Comparison of ENCODE assay signal across 9 mouse cellular contexts in genomic region chr13:21996840-21997185, GRCm38 (mm10). TPM values are rescaled to one million over a fixed set of nuclear protein-coding genes. Genes with fewer than 3 reads are reported as not detected.
DNase-seq lines count a peak whose midpoint lies in the region; ATAC-seq and TF ChIP-seq lines count a peak whose summit lies in the region.
"Had no signal": no experiment of that assay in that cellular context is flagged by ENCODE, and none has a peak within 500 bp of the region (broad histone marks: within the 10 kb centered on the region; RNA-seq: fewer than 3 reads in every experiment).

No protein-coding gene starts in this region.

- peaks cover 82% of the 10 kb centered on the region for H3K27me3 ChIP-seq in kidney, postnatal 0 days (ENCODE audit: insufficient read depth, low read length)
- H3K27me3 ChIP-seq in kidney, adult 2 months (replicated peaks; ENCODE audit: control insufficient read depth, insufficient read depth, low read length), result peaks cover 10% of the 10 kb centered on the region
- H3K27me3 ChIP-seq in embryonic facial prominence, embryonic 11.5 days (ENCODE audit: control insufficient read depth, insufficient read depth, low read length), result peaks cover 41% of the 10 kb centered on the region
- peaks cover 83% of the 10 kb centered on the region for H3K27me3 ChIP-seq in intestine, embryonic 14.5 days (replicated peaks; ENCODE audit: control insufficient read depth, insufficient read depth, low read length)
- peaks cover 79% of the 10 kb centered on the region for H3K27me3 ChIP-seq in neural tube, embryonic 12.5 days (replicated peaks)

- TF ChIP-seq POLR2A in kidney, adult 2 months (IDR thresholded peaks at IDR 0.05; ENCODE audit: low read depth, low read length), result no peak

- H3K9ac ChIP-seq in kidney, postnatal 0 days (ENCODE audit: low read depth, low read length), result no peak overlapping the region
- no peak overlapping the region for H3K9ac ChIP-seq in embryonic facial prominence, embryonic 11.5 days (replicated peaks; ENCODE audit: low read length)
- H3K9ac ChIP-seq in intestine, embryonic 14.5 days (ENCODE audit: low read length), result no peak overlapping the region
- no peak overlapping the region for H3K9ac ChIP-seq in neural tube, embryonic 12.5 days

- no peak overlapping the region for H3K27ac ChIP-seq in kidney, postnatal 0 days
- H3K27ac ChIP-seq in kidney, adult 2 months (ENCODE audit: insufficient read depth, low read depth, low read length), result no peak overlapping the region
- H3K27ac ChIP-seq in embryonic facial prominence, embryonic 11.5 days (replicated peaks; ENCODE audit: low read depth, low read length), result no peak overlapping the region
- H3K27ac ChIP-seq in intestine, embryonic 14.5 days (ENCODE audit: low read depth), result no peak overlapping the region
- H3K27ac ChIP-seq in neural tube, embryonic 12.5 days, result no peak overlapping the region

- no peak for TF ChIP-seq CTCF in kidney, postnatal 0 days (IDR thresholded peaks at IDR 0.05; ENCODE audit: low read depth)
- no peak for TF ChIP-seq CTCF in kidney, adult 2 months (conservative IDR thresholded peaks at IDR 0.05; ENCODE audit: insufficient read depth, insufficient read length, low read depth, low read length)

- H3K9me3 ChIP-seq in kidney, postnatal 0 days (replicated peaks; ENCODE audit: low read length), result no peaks in the 10 kb centered on the region
- no peaks in the 10 kb centered on the region for H3K9me3 ChIP-seq in embryonic facial prominence, embryonic 11.5 days (replicated peaks; ENCODE audit: control insufficient read depth, low read length)
- no peaks in the 10 kb centered on the region for H3K9me3 ChIP-seq in intestine, embryonic 14.5 days (ENCODE audit: control insufficient read depth, low read length)
- H3K9me3 ChIP-seq in neural tube, embryonic 12.5 days, result no peaks in the 10 kb centered on the region

- no peak for DNase-seq in kidney, postnatal 0 days (ENCODE audit: low spot score)
- DNase-seq in kidney, adult 2 months, result no peak
- DNase-seq in embryonic facial prominence, embryonic 11.5 days (ENCODE audit: low spot score), result no peak
- peak; percentile 79 for DNase-seq in intestine, embryonic 14.5 days (ENCODE audit: low spot score)
- no peak for DNase-seq in adrenal gland, postnatal 36 days
- DNase-seq in right cerebral cortex, postnatal 4 days, result no peak
- DNase-seq in adrenal gland, postnatal 10 days, result no peak

- H3K4me1 ChIP-seq in kidney, postnatal 0 days (replicated peaks; ENCODE audit: insufficient read depth, low read length), result 0 out of 2 replicates have a peak, but pooled peaks cover 9% of the 10 kb centered on the region
- no peaks in the 10 kb centered on the region for H3K4me1 ChIP-seq in kidney, adult 2 months (ENCODE audit: control insufficient read depth, insufficient read depth, low read length)
- no peaks in the 10 kb centered on the region for H3K4me1 ChIP-seq in embryonic facial prominence, embryonic 11.5 days (ENCODE audit: control insufficient read depth, insufficient read depth, low read length)
- H3K4me1 ChIP-seq in intestine, embryonic 14.5 days (replicated peaks; ENCODE audit: control insufficient read depth, insufficient read depth, low read length), result no peaks in the 10 kb centered on the region
- H3K4me1 ChIP-seq in neural tube, embryonic 12.5 days, result peaks cover 4% of the 10 kb centered on the region; the same call in 1 of the 2 replicates

- no peak for ATAC-seq in kidney, postnatal 0 days (replicated peaks; ENCODE audit: low FRiP score, low read depth)
- ATAC-seq in embryonic facial prominence, embryonic 11.5 days (replicated peaks; ENCODE audit: insufficient number of reproducible peaks, low FRiP score, low TSS enrichment, low read depth), result no peak
- no peak for ATAC-seq in intestine, embryonic 14.5 days (replicated peaks; ENCODE audit: low FRiP score, low TSS enrichment, low read depth)
- ATAC-seq in neural tube, embryonic 12.5 days (ENCODE audit: low FRiP score, low read depth), result no peak

- H3K4me3 ChIP-seq in kidney, postnatal 0 days (replicated peaks; ENCODE audit: low read depth, low read length), result no peak overlapping the region
- H3K4me3 ChIP-seq in kidney, adult 2 months (ENCODE audit: insufficient read depth, low read depth, low read length), result no peak overlapping the region
- H3K4me3 ChIP-seq in embryonic facial prominence, embryonic 11.5 days (ENCODE audit: low read depth, low read length), result peak overlapping the region; percentile 21
- H3K4me3 ChIP-seq in intestine, embryonic 14.5 days (ENCODE audit: low read depth, low read length), result peak overlapping the region; percentile 32
- peak overlapping the region; percentile 20 for H3K4me3 ChIP-seq in neural tube, embryonic 12.5 days

- no peaks in the 10 kb centered on the region for H3K36me3 ChIP-seq in kidney, postnatal 0 days (ENCODE audit: insufficient read depth, low read length)
- H3K36me3 ChIP-seq in kidney, adult 2 months (ENCODE audit: control insufficient read depth, insufficient read depth, low read length), result no peaks in the 10 kb centered on the region
- no peaks in the 10 kb centered on the region for H3K36me3 ChIP-seq in embryonic facial prominence, embryonic 11.5 days (replicated peaks; ENCODE audit: control insufficient read depth, insufficient read depth, low read depth, low read length)
- H3K36me3 ChIP-seq in intestine, embryonic 14.5 days (ENCODE audit: control insufficient read depth, insufficient read depth, low read length), result no peaks in the 10 kb centered on the region
- H3K36me3 ChIP-seq in neural tube, embryonic 12.5 days, result no peaks in the 10 kb centered on the region

- peak overlapping the region; percentile 30; the same call in 1 of the 2 replicates for H3K4me2 ChIP-seq in kidney, postnatal 0 days (ENCODE audit: low read length)
- peak overlapping the region; percentile 22 for H3K4me2 ChIP-seq in embryonic facial prominence, embryonic 11.5 days (ENCODE audit: low read depth, low read length)
- H3K4me2 ChIP-seq in intestine, embryonic 14.5 days (ENCODE audit: low read length), result peak overlapping the region; percentile 43
- peak overlapping the region; percentile 50 for H3K4me2 ChIP-seq in neural tube, embryonic 12.5 days (replicated peaks)

- WGBS in kidney, postnatal 0 days, result 2% methylated on average over 13 of the region's 13 CpGs
- 8% methylated on average over 13 of the region's 13 CpGs for WGBS in kidney, adult 2 months
- under 1% methylated on average over 13 of the region's 13 CpGs for WGBS in embryonic facial prominence, embryonic 11.5 days
- WGBS in intestine, embryonic 14.5 days, result 2% methylated on average over 13 of the region's 13 CpGs
- WGBS in neural tube, embryonic 12.5 days, result under 1% methylated on average over 13 of the region's 13 CpGs

RNA-seq across cellular contexts. Expression of gene Prss16, which starts 12.7 kb away (rescaled TPM):
- 0.21 and 0.60 TPM in 2 replicates for polyA plus RNA-seq in kidney, postnatal 0 days (2015; fragmentation: Nextera tagmentation; extraction: Ambion mirVana)
- 0.22 TPM in 1 of 2 replicates, not detected in the other for polyA plus RNA-seq in kidney, adult 2 months (2012; rRNA removed)
- 0.25 and 0.50 TPM in 2 replicates for polyA plus RNA-seq in embryonic facial prominence, embryonic 11.5 days (2014; fragmentation: Nextera tagmentation; extraction: Ambion mirVana)
- polyA plus RNA-seq in intestine, embryonic 14.5 days (2014; fragmentation: Nextera tagmentation; extraction: Ambion mirVana), result 0.46 and 1.1 TPM in 2 replicates
- polyA plus RNA-seq in neural tube, embryonic 12.5 days (2016; fragmentation: Nextera tagmentation; extraction: Ambion mirVana), result 0.41 TPM in 1 of 2 replicates, not detected in the other
- total RNA-seq in adrenal gland, postnatal 36 days (2021), result under 1 TPM in 1 of 2 experiments, not detected in 1; 0.53 TPM
- not detected for total RNA-seq in adrenal gland, postnatal 10 days (2021)

RNA-seq across cellular contexts. Expression of gene Pom121l2, which starts 15.8 kb away (rescaled TPM):
- polyA plus RNA-seq in kidney, postnatal 0 days (2015; fragmentation: Nextera tagmentation; extraction: Ambion mirVana), result not detected in 2 replicates
- polyA plus RNA-seq in kidney, adult 2 months (2012; rRNA removed), result 0.04 and 0.06 TPM in 2 replicates
- polyA plus RNA-seq in embryonic facial prominence, embryonic 11.5 days (2014; fragmentation: Nextera tagmentation; extraction: Ambion mirVana), result 0.24 TPM in 1 of 2 replicates, not detected in the other
- polyA plus RNA-seq in intestine, embryonic 14.5 days (2014; fragmentation: Nextera tagmentation; extraction: Ambion mirVana), result not detected in 2 replicates
- polyA plus RNA-seq in neural tube, embryonic 12.5 days (2016; fragmentation: Nextera tagmentation; extraction: Ambion mirVana), result not detected in 2 replicates
- not detected for total RNA-seq in adrenal gland, postnatal 36 days (2021)
- total RNA-seq in adrenal gland, postnatal 10 days (2021), result not detected
- total RNA-seq: hematopoietic stem cell, adult 5-6 weeks had no signal

RNA-seq across cellular contexts. Expression of gene Hist1h2ah, which starts 38.6 kb away (rescaled TPM):
- 4.0 and 4.5 TPM in 2 replicates for polyA plus RNA-seq in kidney, postnatal 0 days (2015; fragmentation: Nextera tagmentation; extraction: Ambion mirVana)
- polyA plus RNA-seq in kidney, adult 2 months (2012; rRNA removed), result 0.95 and 3.4 TPM in 2 replicates
- polyA plus RNA-seq in embryonic facial prominence, embryonic 11.5 days (2014; fragmentation: Nextera tagmentation; extraction: Ambion mirVana), result 4.2 and 20.5 TPM in 2 replicates
- polyA plus RNA-seq in intestine, embryonic 14.5 days (2014; fragmentation: Nextera tagmentation; extraction: Ambion mirVana), result 11.8 and 19.7 TPM in 2 replicates
- polyA plus RNA-seq in neural tube, embryonic 12.5 days (2016; fragmentation: Nextera tagmentation; extraction: Ambion mirVana), result 3.3 and 13.9 TPM in 2 replicates
- total RNA-seq in adrenal gland, postnatal 36 days (2021), result 10 to 100 TPM; 58.6 to 69.2 TPM
- total RNA-seq in adrenal gland, postnatal 10 days (2021), result 100 to 1,000 TPM; 239 to 319 TPM

RNA-seq across cellular contexts. Expression of gene Hist1h2bk, which starts 38.9 kb away (rescaled TPM):
- polyA plus RNA-seq in kidney, postnatal 0 days (2015; fragmentation: Nextera tagmentation; extraction: Ambion mirVana), result 4.0 and 4.8 TPM in 2 replicates
- polyA plus RNA-seq in kidney, adult 2 months (2012; rRNA removed), result 4.2 and 6.0 TPM in 2 replicates
- 15.9 and 24.3 TPM in 2 replicates for polyA plus RNA-seq in embryonic facial prominence, embryonic 11.5 days (2014; fragmentation: Nextera tagmentation; extraction: Ambion mirVana)
- polyA plus RNA-seq in intestine, embryonic 14.5 days (2014; fragmentation: Nextera tagmentation; extraction: Ambion mirVana), result 5.2 and 7.5 TPM in 2 replicates
- 5.2 and 9.5 TPM in 2 replicates for polyA plus RNA-seq in neural tube, embryonic 12.5 days (2016; fragmentation: Nextera tagmentation; extraction: Ambion mirVana)
- 10 to 100 TPM; 67.8 to 68.6 TPM for total RNA-seq in adrenal gland, postnatal 36 days (2021)
- total RNA-seq in adrenal gland, postnatal 10 days (2021), result 100 to 1,000 TPM; 299 to 338 TPM

RNA-seq across cellular contexts. Expression of gene Hist1h4i, which starts 44.3 kb away (rescaled TPM):
- polyA plus RNA-seq in kidney, postnatal 0 days (2015; fragmentation: Nextera tagmentation; extraction: Ambion mirVana), result 15.3 and 17.2 TPM in 2 replicates
- 10.5 and 12.5 TPM in 2 replicates for polyA plus RNA-seq in kidney, adult 2 months (2012; rRNA removed)
- 31.9 and 34.5 TPM in 2 replicates for polyA plus RNA-seq in embryonic facial prominence, embryonic 11.5 days (2014; fragmentation: Nextera tagmentation; extraction: Ambion mirVana)
- polyA plus RNA-seq in intestine, embryonic 14.5 days (2014; fragmentation: Nextera tagmentation; extraction: Ambion mirVana), result 18.9 and 19.6 TPM in 2 replicates
- polyA plus RNA-seq in neural tube, embryonic 12.5 days (2016; fragmentation: Nextera tagmentation; extraction: Ambion mirVana), result 20.1 and 23.9 TPM in 2 replicates
- 10 to 100 TPM; 75.2 to 76.6 TPM for total RNA-seq in adrenal gland, postnatal 36 days (2021)
- 100 to 1,000 TPM; 136 to 154 TPM for total RNA-seq in adrenal gland, postnatal 10 days (2021)

Comparison
In these comparisons a context has a peak if more than half of its experiments do, and no peak if none do; other contexts are left out.
1. H3K4me3 ChIP-seq: peak in embryonic facial prominence, embryonic 11.5 days (single experiment), intestine, embryonic 14.5 days (single experiment) and neural tube, embryonic 12.5 days (single experiment); none in kidney, postnatal 0 days (single experiment) and kidney, adult 2 months (single experiment).
2. Peak in every context shown above with its lines, with median percentiles within 50 percentile points of each other: H3K4me2 ChIP-seq.